Mouse (Mus musculus) heart, embryonic 14.5 days (tissue): ENCODE results near the gene Arhgap23. TPM values are rescaled to one million over a fixed set of nuclear protein-coding genes. Genes with fewer than 3 reads are reported as not detected.

ENCODE experiments used
- ATAC-seq: fragments of 200-750 bp; cut with Nextera tagmentation; 2 replicates; pipeline ENCODE4 v1.8.0; 2017; ENCODE audit warnings: low read depth, moderate TSS enrichment; ENCODE audit not compliant: insufficient number of reproducible peaks, insufficient read depth, low FRiP score
- H3K27ac ChIP-seq, 2 experiments: fragments of 200-500 bp in 1 of 2; fragments of 300-500 bp in 1 of 2; sonication (generic) in 1 of 2; replicated peaks in 1 of 2; 2 replicates each; pipeline ENCODE4 v1.5.1; 2012 to 2014; ENCODE audit warnings: low read depth in 2 of 2, low read length in 2 of 2, control low read depth in 1 of 2, mild to moderate bottlenecking in 1 of 2, mixed read lengths in 1 of 2; ENCODE audit not compliant: control insufficient read depth in 1 of 2, insufficient read depth in 1 of 2
- H3K27me3 ChIP-seq: fragments of 300-500 bp; sonication (generic); 2 replicates; pipeline ENCODE4 v1.6.1; 2014; ENCODE audit warnings: mild to moderate bottlenecking, low read length, control low read depth; ENCODE audit not compliant: control insufficient read depth, insufficient read depth
- H3K36me3 ChIP-seq: fragments of 300-500 bp; sonication (generic); 2 replicates; pipeline ENCODE4 v1.6.1; 2014; ENCODE audit warnings: mild to moderate bottlenecking, control low read depth, low read length, mixed read lengths; ENCODE audit not compliant: control insufficient read depth, insufficient read depth
- H3K4me1 ChIP-seq, 2 experiments: fragments of 200-500 bp in 1 of 2; fragments of 300-500 bp in 1 of 2; sonication (generic) in 1 of 2; 2 replicates each; pipeline ENCODE4 v1.6.1; 2012 to 2014; ENCODE audit warnings: low read length in 2 of 2, control low read depth in 1 of 2, mixed read lengths in 1 of 2; ENCODE audit not compliant: control insufficient read depth in 2 of 2, insufficient read depth in 2 of 2
- H3K4me2 ChIP-seq: fragments of 300-500 bp; sonication (generic); 2 replicates; pipeline ENCODE4 v1.6.1; 2014; ENCODE audit warnings: mild to moderate bottlenecking, low read length
- H3K4me3 ChIP-seq, 2 experiments: fragments of 200-500 bp in 1 of 2; fragments of 300-500 bp in 1 of 2; sonication (generic) in 1 of 2; 2 replicates each; pipeline ENCODE4 v1.5.1; 2012 to 2014; ENCODE audit warnings: low read length in 2 of 2, mild to moderate bottlenecking in 2 of 2, control low read depth in 1 of 2, low read depth in 1 of 2, moderate library complexity in 1 of 2; ENCODE audit not compliant: control insufficient read depth in 1 of 2, insufficient read depth in 1 of 2
- H3K9ac ChIP-seq: fragments of 300-500 bp; sonication (generic); 2 replicates; pipeline ENCODE4 v1.6.1; 2014; ENCODE audit warnings: mild to moderate bottlenecking, low read length
- H3K9me3 ChIP-seq: fragments of 300-500 bp; sonication (generic); 2 replicates; pipeline ENCODE4 v1.6.1; 2016; ENCODE audit warnings: low read length, control low read depth; ENCODE audit not compliant: control insufficient read depth
- WGBS: fragments of 180-500 bp; shearing (Covaris S2); extraction: QIAGEN DNeasy Blood & Tissue Kit; methylation state at CpG from one replicate; pipeline ENCODE4 v1.1.7; 2014; 5-methylcytosine and 5-hydroxymethylcytosine counted together
- polyA plus RNA-seq: library from polyadenylated mRNA; unstranded; fragments of >200 nt; fragmentation: Nextera tagmentation; extraction: Ambion mirVana; gene quantifications from 2 replicates; pipeline ENCODE4 v1.2.1, GENCODE M21; 2014

Gene Arhgap23
- polyA plus RNA-seq, 1 experiment from 2014 or later = 8.4 TPM

DNA sequence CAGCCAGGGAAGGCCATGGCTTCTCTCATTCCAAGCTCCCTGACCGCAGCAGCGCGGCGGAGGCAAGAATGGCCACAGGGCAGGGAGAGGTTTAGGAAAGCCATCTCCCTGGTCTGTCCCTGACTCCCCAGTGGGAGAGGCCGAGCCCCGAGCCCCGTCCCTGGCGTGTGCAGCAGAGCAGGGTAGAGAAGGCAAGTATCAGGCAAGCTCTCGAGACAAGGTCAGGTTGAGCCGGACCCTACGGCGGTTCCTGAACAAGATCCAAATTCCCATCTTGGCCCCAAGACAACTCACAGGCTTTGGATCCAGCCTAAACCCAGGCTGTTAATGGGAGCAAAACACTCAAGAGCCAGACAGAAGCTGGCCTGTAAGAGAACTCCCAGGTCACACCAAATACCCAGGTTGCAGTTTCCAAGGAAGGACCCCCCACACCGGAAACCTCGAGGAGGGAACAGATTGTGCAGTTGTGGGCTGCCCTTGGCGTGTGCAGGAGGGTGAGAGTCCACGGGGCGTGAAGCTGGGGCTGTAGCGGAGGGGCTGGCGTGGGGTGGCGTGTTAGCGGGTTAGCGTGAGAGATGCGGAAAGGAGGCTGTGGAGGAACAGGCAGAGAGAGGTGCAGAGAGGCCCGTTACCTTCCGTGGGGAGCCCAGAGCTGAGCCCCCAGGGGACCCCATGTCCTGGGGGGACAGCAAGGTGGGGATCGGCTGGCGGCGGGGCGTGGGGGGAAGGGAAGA is 106.6 kb downstream of the Arhgap23 start:
- no peaks in the 10 kb centered on the region for H3K9me3 ChIP-seq
- no peak overlapping the region for H3K9ac ChIP-seq
- no peak for ATAC-seq
- 70% methylated on average over 29 of the region's 29 CpGs for WGBS
- H3K36me3 ChIP-seq = no peaks in the 10 kb centered on the region
- H3K4me3 ChIP-seq = no peak overlapping the region
- H3K27ac ChIP-seq = no peak overlapping the region
- peaks cover 0 to 3% of the 10 kb centered on the region in 2 experiments; a peak in 1 of 4 replicates for H3K4me1 ChIP-seq
- peaks cover 29% of the 10 kb centered on the region for H3K27me3 ChIP-seq
- no peak overlapping the region for H3K4me2 ChIP-seq

DNA sequence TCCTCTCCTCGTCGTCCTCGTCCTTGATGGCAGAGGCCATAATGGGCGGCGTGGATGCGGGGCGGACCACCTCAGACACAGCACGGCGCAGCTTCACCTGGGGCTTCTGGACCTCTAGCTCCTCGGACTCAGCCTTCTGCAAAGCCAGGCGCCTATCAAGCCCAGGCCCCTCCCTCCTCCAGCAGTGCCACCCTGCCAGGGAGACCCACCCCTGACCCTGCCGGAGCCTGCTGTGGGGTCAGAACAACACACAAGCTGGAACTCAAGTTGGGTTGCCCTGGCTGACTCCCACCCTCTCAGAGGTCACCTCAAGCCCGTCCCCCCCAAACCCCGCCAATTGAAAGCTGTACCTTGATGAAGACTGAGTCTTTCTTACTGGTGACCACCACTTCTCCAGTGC is 107.8 kb downstream of the Arhgap23 start:
- H3K9ac ChIP-seq = no peak overlapping the region; the same call in 1 of the 2 replicates
- peaks cover 33% of the 10 kb centered on the region for H3K27me3 ChIP-seq
- H3K4me3 ChIP-seq = no peak overlapping the region
- peaks cover 0 to 3% of the 10 kb centered on the region in 2 experiments; a peak in 1 of 4 replicates for H3K4me1 ChIP-seq
- ATAC-seq = 0 out of 2 replicates have a peak, but pooled peaks have one; percentile 7
- WGBS = 84% methylated on average over 14 of the region's 14 CpGs
- no peak overlapping the region for H3K27ac ChIP-seq
- no peaks in the 10 kb centered on the region for H3K36me3 ChIP-seq
- no peaks in the 10 kb centered on the region for H3K9me3 ChIP-seq
- no peak overlapping the region for H3K4me2 ChIP-seq

DNA sequence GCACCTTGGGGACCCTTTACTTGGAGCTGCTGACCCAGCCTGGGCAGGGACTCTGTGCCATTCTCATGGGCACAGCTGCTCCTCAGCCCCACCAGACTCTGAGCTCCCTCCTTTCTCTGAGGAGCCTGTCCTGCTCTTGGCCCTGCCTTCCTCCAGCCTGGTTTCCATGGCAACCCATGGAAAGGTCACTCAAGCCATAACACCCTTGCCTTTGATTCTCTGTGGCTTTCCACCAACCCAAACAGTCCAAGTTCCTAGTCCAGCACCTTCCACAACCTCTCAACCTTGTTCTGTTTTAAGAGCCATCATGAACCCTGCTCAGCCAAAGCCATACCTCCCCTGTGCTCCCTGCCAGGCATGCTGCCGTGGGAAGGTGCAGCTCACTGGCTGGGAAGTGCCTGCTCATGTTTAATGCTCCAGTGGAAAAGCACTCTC is 108.5 kb downstream of the Arhgap23 start:
- no peak overlapping the region for H3K4me2 ChIP-seq
- no peaks in the 10 kb centered on the region for H3K9me3 ChIP-seq
- peaks cover 0 to 3% of the 10 kb centered on the region in 2 experiments; a peak in 1 of 4 replicates for H3K4me1 ChIP-seq
- no peak for ATAC-seq
- H3K9ac ChIP-seq = no peak overlapping the region
- H3K27me3 ChIP-seq = peaks cover 38% of the 10 kb centered on the region
- WGBS = 11% methylated on average over 1 of the region's 1 CpGs
- no peak overlapping the region for H3K4me3 ChIP-seq
- H3K36me3 ChIP-seq = no peaks in the 10 kb centered on the region
- H3K27ac ChIP-seq = no peak overlapping the region

DNA sequence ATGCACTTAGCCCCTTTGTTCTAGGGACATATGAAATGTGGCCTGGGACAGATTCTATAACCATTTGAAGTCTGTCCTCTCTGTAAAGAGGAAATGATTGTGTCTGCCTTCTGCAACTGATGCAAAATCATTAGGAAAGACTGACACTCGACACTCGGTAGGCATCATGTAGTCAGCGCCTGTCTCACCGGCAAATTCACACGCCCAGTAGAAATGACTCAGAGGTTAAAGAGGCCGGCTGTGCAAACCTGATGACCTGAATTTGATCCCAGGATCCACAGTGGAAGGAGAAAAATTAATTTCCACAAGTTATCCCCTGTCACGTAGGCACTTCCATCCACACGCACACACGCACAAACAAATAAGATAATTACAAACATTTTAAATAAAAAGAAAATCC is 109.0 kb downstream of the Arhgap23 start:
- no peak overlapping the region for H3K4me3 ChIP-seq
- H3K27ac ChIP-seq = no peak overlapping the region
- H3K4me1 ChIP-seq = peaks cover 0 to 3% of the 10 kb centered on the region in 2 experiments; a peak in 1 of 4 replicates
- ATAC-seq = no peak
- H3K4me2 ChIP-seq = no peak overlapping the region
- no peaks in the 10 kb centered on the region for H3K9me3 ChIP-seq
- WGBS = 60% methylated on average over 9 of the region's 9 CpGs
- H3K36me3 ChIP-seq = no peaks in the 10 kb centered on the region
- no peak overlapping the region for H3K9ac ChIP-seq
- H3K27me3 ChIP-seq = peaks cover 38% of the 10 kb centered on the region

DNA sequence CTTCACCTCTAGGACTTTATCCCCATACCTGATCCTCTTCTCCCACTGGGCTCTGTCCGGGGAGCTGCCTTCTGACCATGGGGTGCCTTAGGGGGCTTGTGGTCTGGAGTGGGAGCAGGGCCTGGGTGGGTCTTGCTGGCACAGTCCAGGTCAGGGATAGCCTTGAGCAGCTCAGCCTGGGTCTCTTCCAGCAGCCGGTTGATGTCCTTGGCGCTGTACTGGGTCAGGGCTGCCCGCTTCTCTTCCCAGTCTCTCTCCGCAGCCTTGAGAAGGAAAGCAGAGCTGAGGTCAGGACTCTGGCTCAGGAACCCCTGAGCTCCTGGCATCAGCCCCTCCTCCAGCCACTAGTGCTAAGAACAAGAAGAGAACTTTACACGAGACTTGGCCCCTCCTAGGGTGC is 110.0 kb downstream of the Arhgap23 start:
- H3K27me3 ChIP-seq = peaks cover 41% of the 10 kb centered on the region

DNA sequence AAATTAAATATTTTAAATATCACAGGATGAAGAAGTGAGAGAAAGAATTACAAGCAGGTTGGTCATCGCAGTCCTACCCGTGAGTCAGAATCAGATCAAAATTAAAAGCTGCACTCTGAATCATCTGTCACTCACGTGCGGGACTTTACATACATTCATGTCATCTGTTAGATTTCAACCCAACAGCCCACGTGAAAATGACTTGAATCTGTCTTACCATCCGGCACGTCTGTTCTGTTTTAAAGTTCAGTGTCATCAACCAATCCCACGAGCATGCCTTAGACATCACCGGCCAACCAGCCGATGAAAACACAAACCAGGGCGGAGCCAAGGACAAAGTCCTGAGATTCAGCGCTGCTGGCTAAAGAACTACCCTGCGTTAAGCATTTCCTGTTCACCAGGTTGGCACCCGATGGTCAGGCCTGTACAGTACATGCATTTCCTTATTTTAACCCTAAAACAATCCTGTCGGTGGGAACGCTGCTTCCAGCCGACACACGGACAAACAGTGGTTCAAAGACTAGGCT is 113.0 kb downstream of the Arhgap23 start:
- H3K4me3 ChIP-seq = no peak overlapping the region
- peaks cover 6 to 12% of the 10 kb centered on the region in 2 experiments; a peak in 1 of 4 replicates for H3K4me1 ChIP-seq
- H3K27ac ChIP-seq = no peak overlapping the region
- 71% methylated on average over 18 of the region's 18 CpGs for WGBS
- H3K27me3 ChIP-seq = peaks cover 39% of the 10 kb centered on the region
- ATAC-seq = no peak
- H3K36me3 ChIP-seq = no peaks in the 10 kb centered on the region
- no peaks in the 10 kb centered on the region for H3K9me3 ChIP-seq
- H3K9ac ChIP-seq = no peak overlapping the region
- H3K4me2 ChIP-seq = no peak overlapping the region

More for the DNA sequence above, 110.0 kb downstream of the Arhgap23 start:
- Histone ChIP-seq H3K4me1 (peaks cover 0 to 3% of the 10 kb centered on the region in 2 experiments; a peak in 1 of 4 replicates), H3K4me2 (no peak overlapping the region), H3K4me3 (no peak overlapping the region), H3K36me3 (no peaks in the 10 kb centered on the region), H3K27ac (no peak overlapping the region), H3K9ac (no peak overlapping the region), H3K9me3 (no peaks in the 10 kb centered on the region)
- whole genome bisulfite sequencing = 83% methylated on average over 6 of the region's 6 CpGs
- ATAC-seq = no peak

DNA sequence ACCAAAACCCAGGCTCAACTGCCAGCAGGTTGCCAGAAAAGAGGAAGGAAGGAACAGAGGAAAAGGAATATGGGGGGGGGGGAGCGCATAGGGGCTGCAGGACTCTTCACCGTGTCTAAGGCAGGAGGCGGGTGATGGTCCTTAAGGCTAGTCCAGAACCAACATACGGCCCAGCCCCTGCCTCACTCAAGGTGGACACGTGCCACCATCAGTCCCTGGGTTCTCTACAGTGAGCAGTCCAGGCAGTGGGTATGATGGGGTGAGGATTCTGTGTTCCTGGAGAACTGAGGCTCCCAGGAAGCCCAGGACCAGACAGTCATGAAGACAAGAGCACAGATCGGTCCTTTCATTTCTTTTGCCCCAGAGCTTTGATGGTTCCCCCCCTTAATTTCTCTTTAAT is 114.7 kb downstream of the Arhgap23 start:
- Histone ChIP-seq H3K9me3 (no peaks in the 10 kb centered on the region), H3K4me1 (peaks cover 2 to 20% of the 10 kb centered on the region in 2 experiments; a peak in 3 of 4 replicates), H3K9ac (no peak overlapping the region), H3K4me2 (no peak overlapping the region), H3K27me3 (peaks cover 52% of the 10 kb centered on the region), H3K36me3 (no peaks in the 10 kb centered on the region), H3K27ac (no peak overlapping the region), H3K4me3 (no peak overlapping the region)
- no peak for ATAC-seq
- WGBS = 82% methylated on average over 6 of the region's 6 CpGs
